Mouse (Mus musculus) brain, embryonic 14.5 days (tissue): ENCODE measurements around the gene Vapa.

Experiments used
- CTCF ChIP-seq: fragments of 200-500 bp; IDR thresholded peaks from 2 replicates; pipeline ENCODE4 v1.5.1; 2012; ENCODE audit warnings: inconsistent platforms, mild to moderate bottlenecking, moderate library complexity, borderline replicate concordance; ENCODE audit not compliant: insufficient read depth, insufficient read length; ENCODE audit errors: extremely low read depth
- POLR2A ChIP-seq: fragments of 200-500 bp; IDR thresholded peaks from 2 replicates; pipeline ENCODE4 v1.6.1; 2012; ENCODE audit warnings: mild to moderate bottlenecking, inconsistent platforms, borderline replicate concordance; ENCODE audit not compliant: poor library complexity, insufficient read depth, insufficient read length, severe bottlenecking; ENCODE audit errors: extremely low read depth

DNA sequence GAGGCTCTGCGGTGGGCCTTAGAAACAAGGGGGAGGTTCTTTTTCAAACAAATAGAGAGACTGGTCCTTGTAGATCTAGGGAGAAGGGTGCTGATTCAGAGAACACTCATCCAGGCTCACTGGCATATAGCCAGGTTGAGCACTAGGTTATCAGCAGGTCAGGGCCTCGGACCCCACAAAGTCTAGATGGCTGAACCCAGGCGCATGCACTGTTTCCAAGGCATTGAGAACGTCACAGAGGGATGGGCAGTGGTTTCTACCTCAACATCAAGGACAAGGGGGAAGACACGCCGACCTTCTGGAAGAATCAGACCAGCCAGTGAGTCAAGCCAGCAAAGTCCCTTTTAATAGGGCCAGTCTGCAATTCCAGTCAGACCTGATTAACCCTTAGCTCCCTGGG, 33.9 kb upstream of the Vapa start:
- TF ChIP-seq CTCF (no peak), POLR2A (no peak)
